Mouse (Mus musculus): Measurements from ENCODE around the gene Sec61b.

Sec61b gene

DNA sequence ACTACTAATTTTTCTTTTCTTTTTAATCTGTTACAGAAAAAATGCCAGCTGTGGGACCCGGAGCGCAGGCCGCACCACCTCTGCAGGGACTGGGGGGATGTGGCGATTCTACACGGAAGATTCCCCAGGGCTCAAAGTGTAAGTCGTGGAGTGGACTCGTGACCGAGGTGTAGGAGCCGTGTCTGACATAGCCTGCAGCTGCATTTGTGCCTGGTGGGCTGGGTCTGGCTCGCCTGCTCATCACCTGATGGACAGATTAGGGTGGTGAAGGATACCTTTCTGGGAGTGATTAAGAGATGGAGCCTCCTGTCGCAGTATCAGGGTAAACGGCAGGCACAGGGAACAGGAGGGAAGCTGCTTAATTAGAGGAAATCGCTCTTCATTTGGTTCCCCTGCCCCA lies 5.6 kb downstream of the Sec61b start:
- in situ Hi-C loops (cut with MboI, MseI): no loop called here

GRCm38 (mm10) chr4:47480576-47480975 lies 6.1 kb downstream of the Sec61b start:
- in situ Hi-C loops (cut with MboI, MseI): no loop called here

DNA sequence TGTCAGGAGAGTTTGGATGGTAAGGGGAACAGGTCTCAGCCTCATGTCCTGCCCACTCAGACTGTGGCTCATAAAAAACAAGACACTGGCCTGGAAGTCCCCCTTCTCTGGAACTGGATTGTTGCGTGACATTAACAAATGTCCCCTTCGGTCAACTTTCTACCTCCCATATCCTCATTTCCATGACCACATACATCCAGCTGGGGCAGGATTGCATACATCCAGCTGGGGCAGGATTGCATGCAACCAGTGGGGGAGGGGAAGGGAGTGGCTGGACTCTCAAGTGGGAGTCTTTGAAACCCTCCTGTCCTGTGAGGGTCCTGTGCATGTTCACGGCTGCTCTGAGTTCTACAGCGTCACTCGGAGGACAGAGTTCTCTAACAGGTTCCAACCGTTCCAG lies 16.8 kb downstream of the Sec61b start:
- in situ Hi-C loops (cut with MboI, MseI): no loop called here

DNA sequence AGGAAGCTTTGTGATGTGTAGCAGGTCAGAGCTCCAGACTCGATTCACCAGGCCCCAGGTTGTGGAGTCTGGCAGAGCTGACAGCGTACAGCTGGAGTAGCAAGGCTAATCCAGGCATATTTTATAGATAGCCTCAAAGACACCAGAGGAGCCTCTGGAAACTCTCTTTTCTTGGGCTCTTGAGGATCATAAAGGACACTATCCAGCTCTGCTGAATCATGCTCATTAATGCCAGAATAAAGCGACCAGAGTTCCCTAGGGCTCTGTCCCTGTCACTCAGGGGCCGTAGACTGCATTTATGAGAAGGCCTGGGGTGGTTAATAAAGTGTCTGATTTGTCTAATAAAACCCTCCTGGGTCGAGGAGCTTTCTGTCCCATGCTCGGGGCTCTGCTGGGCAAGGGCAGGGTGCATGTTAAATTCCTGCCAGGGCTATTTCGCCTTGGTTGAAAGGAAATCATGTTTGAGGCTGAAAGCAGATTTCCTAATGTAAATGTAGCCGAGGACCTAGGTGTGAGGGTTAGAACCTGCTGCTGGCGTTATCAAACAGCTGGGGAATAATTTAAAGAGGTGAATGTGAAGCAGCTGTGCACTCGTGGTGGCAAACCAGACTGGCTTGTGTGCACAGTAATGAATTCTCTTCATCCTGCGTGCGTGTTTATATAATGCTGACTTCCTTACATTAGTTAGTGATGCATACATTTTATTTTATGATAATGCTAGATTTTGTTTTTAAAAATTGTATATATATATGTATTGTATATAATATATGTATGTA lies 18.0 kb downstream of the Sec61b start:
- in situ Hi-C loops (cut with MboI, MseI): no loop called here

- in situ Hi-C loops (cut with MboI, MseI): no loop called here
Observed at GRCm38 (mm10) chr4:47493456-47493855, 19.0 kb downstream of the Sec61b start.

DNA sequence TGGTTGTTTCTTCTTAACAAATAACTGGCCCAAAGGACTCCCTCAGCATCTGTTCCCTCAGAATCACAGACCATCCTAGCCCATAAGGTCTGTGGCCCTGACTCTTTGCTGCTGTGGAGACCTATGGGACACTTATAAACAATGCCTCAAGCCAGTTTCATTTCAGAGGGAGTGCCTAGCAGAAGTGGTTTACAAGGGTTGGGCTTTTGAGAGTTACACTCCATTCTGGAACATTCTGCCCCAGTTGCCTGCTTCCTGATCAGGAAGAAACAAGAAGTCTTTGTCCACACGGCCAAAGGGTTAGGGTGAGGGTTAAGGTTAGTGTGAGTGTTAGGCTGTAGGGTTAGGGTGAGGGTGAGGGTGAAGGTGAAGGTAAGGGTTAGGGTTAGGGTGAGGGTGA lies 19.7 kb downstream of the Sec61b start:
- in situ Hi-C loops (cut with MboI, MseI): no loop called here

- in situ Hi-C loops (cut with MboI, MseI): no loop called here
Observed at GRCm38 (mm10) chr4:47494686-47495085, 20.2 kb downstream of the Sec61b start.

DNA sequence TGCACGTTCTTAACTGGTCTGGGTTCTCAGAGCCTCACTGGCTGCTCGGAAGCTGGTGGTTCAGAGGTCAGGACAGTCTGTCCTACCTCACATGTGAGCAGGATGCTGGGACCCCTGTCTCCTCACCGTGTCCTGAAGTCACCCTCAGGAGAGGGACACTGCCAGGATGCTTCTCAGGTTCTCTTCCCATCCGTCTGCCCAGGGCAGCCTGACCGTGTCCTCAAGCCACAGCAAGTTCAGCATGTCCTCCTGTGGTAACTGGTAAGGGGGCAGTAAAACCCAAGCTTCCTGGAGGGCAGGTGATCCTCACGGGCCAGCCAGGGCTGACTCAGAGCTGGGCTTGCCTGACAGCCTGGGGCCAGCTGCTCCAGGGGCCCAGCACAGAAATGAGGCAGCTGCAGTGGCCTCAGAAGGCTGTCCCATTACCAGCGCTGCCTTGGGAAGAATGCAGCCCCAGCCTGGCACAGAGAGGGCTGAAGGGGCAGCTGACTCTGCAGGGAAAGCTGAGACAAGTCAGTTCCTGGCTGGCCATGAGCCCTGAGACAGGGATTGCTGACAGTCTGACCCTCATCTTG lies 23.4 kb downstream of the Sec61b start:
- in situ Hi-C loops (cut with MboI, MseI): no loop called here

DNA sequence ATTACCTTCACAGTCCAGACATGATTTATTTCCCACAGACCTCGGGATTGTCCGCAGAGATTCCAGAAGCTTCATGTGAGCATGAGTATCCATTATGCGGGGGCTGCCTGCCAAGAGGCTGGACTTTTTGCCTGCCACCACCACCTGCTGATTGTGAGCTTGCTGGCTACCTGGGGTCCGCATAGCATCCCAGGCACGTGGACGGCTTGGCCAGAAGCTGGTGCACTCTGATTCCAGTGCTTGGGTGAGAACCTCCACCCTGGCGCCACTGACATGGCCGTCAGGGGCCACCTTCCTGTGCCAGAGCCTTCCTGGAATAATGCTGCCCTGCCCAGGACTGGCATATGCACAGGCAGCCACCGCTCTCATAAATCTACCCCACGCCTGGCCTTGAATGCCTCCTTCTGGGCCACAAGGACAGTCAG lies 24.7 kb downstream of the Sec61b start:
- in situ Hi-C loops (cut with MboI, MseI): no loop called here

DNA sequence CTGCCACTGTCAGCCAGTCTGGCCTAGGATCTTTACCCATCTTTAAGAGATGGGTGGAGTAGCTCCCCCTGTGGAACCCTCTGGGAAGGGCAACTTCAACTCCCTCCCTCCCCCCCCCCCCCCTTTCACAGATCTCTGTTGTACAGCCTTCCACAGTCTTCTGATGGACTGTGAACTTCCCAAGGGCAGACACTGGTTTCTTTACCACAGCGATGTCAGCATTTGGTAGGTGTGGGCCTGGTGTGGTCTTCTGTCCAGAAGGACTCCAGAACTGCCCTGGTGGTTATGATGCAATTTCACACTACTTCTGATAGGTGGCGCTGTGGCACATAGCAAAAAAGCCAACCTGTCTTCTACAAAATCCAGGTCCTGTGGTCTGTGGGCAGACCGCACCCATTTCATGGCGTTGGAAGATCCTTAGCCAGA lies 28.1 kb downstream of the Sec61b start:
- in situ Hi-C loops (cut with MboI, MseI): no loop called here

GRCm38 (mm10) chr4:47503045-47503444 lies 28.6 kb downstream of the Sec61b start:
- in situ Hi-C loops (cut with MboI, MseI): no loop called here

GRCm38 (mm10) chr4:47504841-47505517 lies 30.5 kb downstream of the Sec61b start:
- in situ Hi-C loops (cut with MboI, MseI): no loop called here

- in situ Hi-C loops (cut with MboI, MseI): no loop called here
Observed at GRCm38 (mm10) chr4:47518551-47519181, 44.2 kb downstream of the Sec61b start.

DNA sequence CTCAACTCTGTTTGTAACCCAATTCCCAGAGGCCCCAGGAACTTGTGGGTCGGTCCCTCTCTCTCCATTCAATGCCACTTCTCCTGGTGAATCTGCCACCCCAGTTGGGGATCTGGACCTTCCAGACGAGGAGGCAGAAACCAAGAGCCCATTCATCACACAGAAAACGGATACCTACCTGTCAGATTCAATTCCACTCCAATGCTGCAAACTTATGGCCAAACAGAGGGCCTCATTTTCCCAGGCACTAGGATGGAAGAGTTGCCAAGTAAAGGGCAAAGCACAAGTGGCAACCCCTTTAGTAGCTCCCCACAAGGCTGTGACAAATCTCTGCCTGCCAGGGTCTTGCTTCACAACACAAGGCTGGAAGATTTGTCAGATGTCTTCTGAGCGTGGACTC lies 45.6 kb downstream of the Sec61b start:
- in situ Hi-C loops (cut with MboI, MseI): no loop called here

- in situ Hi-C loops (cut with MboI, MseI): no loop called here
Observed at GRCm38 (mm10) chr4:47521884-47522605, 47.6 kb downstream of the Sec61b start.

DNA sequence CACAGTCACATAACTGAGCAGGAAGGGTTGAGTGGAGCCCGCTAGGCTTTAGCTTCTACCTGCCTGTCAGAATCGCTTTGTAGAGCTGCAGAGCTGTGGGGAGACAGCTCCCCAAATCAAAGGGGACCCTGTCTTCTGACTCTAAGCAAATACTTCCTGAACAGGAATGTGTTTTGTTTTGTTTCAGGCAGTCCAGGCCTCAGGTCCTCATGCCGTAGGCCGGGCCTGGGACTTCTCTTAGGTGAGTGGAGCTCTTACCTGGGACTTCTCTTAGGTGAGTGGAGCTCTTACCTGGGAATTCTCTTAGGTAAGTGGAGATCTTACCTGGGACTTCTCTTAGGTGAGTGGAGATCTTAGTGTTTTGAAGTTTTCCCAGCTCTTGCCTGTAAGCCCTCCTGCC lies 55.4 kb downstream of the Sec61b start:
- in situ Hi-C loops (cut with MboI, MseI): no loop called here
